Comparison of ENCODE assay signal across 25 mouse cellular contexts in genomic region chr14:9468654-9469053, GRCm38 (mm10).
DNase-seq lines count a peak whose midpoint lies in the region; ATAC-seq and TF ChIP-seq lines count a peak whose summit lies in the region.
"Had no signal": no experiment of that assay in that cellular context is flagged by ENCODE, and none has a peak within 500 bp of the region (broad histone marks: within the 10 kb centered on the region; RNA-seq: fewer than 3 reads in every experiment).

No protein-coding gene starts in this region.

- peak; percentile 62 for ATAC-seq in granulocyte monocyte progenitor cell, adult 5-6 weeks (replicated peaks; ENCODE audit: poor library complexity, severe bottlenecking)
- ATAC-seq in frontal cortex, adult (ENCODE audit: low TSS enrichment): no peak
- ATAC-seq: CD4-positive, CD25-positive, alpha-beta regulatory T cell, adult 4 months; forebrain, embryonic 14.5 days; forebrain, embryonic 16.5 days had no signal

- TF ChIP-seq EP300 in CH12.LX (IDR thresholded peaks at IDR 0.05; ENCODE audit: low read length): no peak

- no peaks in the 10 kb centered on the region for H3K79me2 ChIP-seq in CH12.LX (replicated peaks; ENCODE audit: control insufficient read depth, extremely low read depth, insufficient read depth, poor library complexity, severe bottlenecking)

- no peaks in the 10 kb centered on the region for H3K36me3 ChIP-seq in CH12.LX (replicated peaks in 1 of 2; ENCODE audit: control insufficient read depth in 1 of 2, insufficient read depth in 1 of 2, low read length in 1 of 2)
- H3K36me3 ChIP-seq: embryonic facial prominence, embryonic 13.5 days; embryonic facial prominence, embryonic 15.5 days; forebrain, embryonic 10.5 days; forebrain, embryonic 12.5 days had no signal

- no peaks in the 10 kb centered on the region for H3K27me3 ChIP-seq in CH12.LX (replicated peaks)
- H3K27me3 ChIP-seq: embryonic facial prominence, embryonic 13.5 days; embryonic facial prominence, embryonic 15.5 days; forebrain, embryonic 12.5 days had no signal

- H3K4me2 ChIP-seq in CH12.LX (ENCODE audit: insufficient read depth, low read depth, poor library complexity, severe bottlenecking): no peak overlapping the region
- H3K4me2 ChIP-seq: embryonic facial prominence, embryonic 13.5 days; embryonic facial prominence, embryonic 15.5 days; forebrain, embryonic 12.5 days had no signal

- dilution Hi-C loops in CH12.LX (cut with MboI; ENCODE audit: extremely low pct_ligation_motif_present, extremely low pct_unique_long_range_greater_than_20kb, low sequenced_read_pairs): no loop called here

- peaks cover 0 to 15% of the 10 kb centered on the region in 2 experiments; a peak in 2 of 4 replicates for H3K4me1 ChIP-seq in CH12.LX (ENCODE audit: control insufficient read depth in 1 of 2, insufficient read depth in 2 of 2)
- H3K4me1 ChIP-seq in brown adipose tissue, adult 24 weeks (ENCODE audit: control insufficient read depth, insufficient read depth, insufficient read length, low read length): peaks cover 15% of the 10 kb centered on the region
- H3K4me1 ChIP-seq: embryonic facial prominence, embryonic 15.5 days; forebrain, embryonic 10.5 days; forebrain, embryonic 12.5 days had no signal

- TF ChIP-seq RAD21 in CH12.LX (IDR thresholded peaks at IDR 0.05; ENCODE audit: low read depth, low read length): no peak

- intact Hi-C loops in left cerebral cortex, postnatal 36 days (cut with DNase I): no loop called here

- no peak for TF ChIP-seq POLR2A in CH12.LX (IDR thresholded peaks at IDR 0.05; ENCODE audit: low read depth, low read length)

- in situ Hi-C loops in CH12.LX (cut with MboI; ENCODE audit: low pct_ligation_motif_present, low pct_unique_long_range_greater_than_20kb, low sequenced_read_pairs): no loop called here

- peak; percentile 2 for DNase-seq in CH12.LX (ENCODE audit: extremely low read depth)
- no peak for DNase-seq in left cerebral cortex, adult 18-20 months (ENCODE audit: low spot score in 2 of 2)
- DNase-seq in left cerebral cortex, postnatal 36 days (ENCODE audit: low spot score in 2 of 2): no peak
- DNase-seq in lung, postnatal 36 days: no peak
- DNase-seq: adrenal gland, adult 2 months; adrenal gland, postnatal 10 days; adrenal gland, postnatal 25 days; B cell, adult 2 months; cerebellum, adult 11 months; cerebellum, adult 18-20 months; cerebellum, adult 9-10 months; cerebellum, postnatal 10 days; cerebellum, postnatal 25 days; embryo, embryonic 11 days had no signal

- H3K9me3 ChIP-seq in CH12.LX (replicated peaks; ENCODE audit: low read length): no peaks in the 10 kb centered on the region
- H3K9me3 ChIP-seq: embryonic facial prominence, embryonic 13.5 days; embryonic facial prominence, embryonic 15.5 days; forebrain, embryonic 10.5 days; forebrain, embryonic 12.5 days had no signal

- H3K4me3 ChIP-seq in CH12.LX (replicated peaks in 1 of 3; ENCODE audit: low read depth in 2 of 3, low read length in 2 of 3, poor library complexity in 1 of 3): no peak overlapping the region
- H3K4me3 ChIP-seq in brown adipose tissue, adult 24 weeks (ENCODE audit: insufficient read depth, low read depth, low read length): no peak overlapping the region
- H3K4me3 ChIP-seq: embryonic facial prominence, embryonic 13.5 days; embryonic facial prominence, embryonic 15.5 days; erythroblast, embryonic 14.5 days; forebrain, embryonic 10.5 days; forebrain, embryonic 12.5 days had no signal

- no peak overlapping the region for H3K9ac ChIP-seq in CH12.LX (ENCODE audit: insufficient read depth, low read depth)
- H3K9ac ChIP-seq: embryonic facial prominence, embryonic 13.5 days; embryonic facial prominence, embryonic 15.5 days; forebrain, embryonic 12.5 days had no signal

- no peak overlapping the region for H3K27ac ChIP-seq in CH12.LX (ENCODE audit: insufficient read depth, low read depth)
- H3K27ac ChIP-seq in brown adipose tissue, adult 24 weeks (replicated peaks; ENCODE audit: low read depth, low read length): peak overlapping the region; percentile 59
- H3K27ac ChIP-seq: embryonic facial prominence, embryonic 13.5 days; embryonic facial prominence, embryonic 15.5 days; forebrain, embryonic 12.5 days had no signal

- no peak for TF ChIP-seq CTCF in CH12.LX (conservative IDR thresholded peaks at IDR 0.05 in 1 of 2, IDR thresholded peaks at IDR 0.05 in 1 of 2; ENCODE audit: low read depth in 2 of 2, low read length in 2 of 2)

TF ChIP-seq in CH12.LX, 34 proteins besides CTCF, POLR2A, EP300 and RAD21:
- TF ChIP-seq MEF2A (IDR thresholded peaks at IDR 0.05; ENCODE audit: borderline replicate concordance, low read depth, low read length) (no peak), RCOR1 (conservative IDR thresholded peaks at IDR 0.05; ENCODE audit: low read depth, low read length) (no peak), USF1 (IDR thresholded peaks at IDR 0.05; ENCODE audit: low read depth, low read length) (no peak), TBP (conservative IDR thresholded peaks at IDR 0.05; ENCODE audit: low read depth, low read length) (no peak), JUND (conservative IDR thresholded peaks at IDR 0.05; ENCODE audit: low read depth, low read length) (no peak), UBTF (IDR thresholded peaks at IDR 0.05; ENCODE audit: low read depth, low read length) (no peak), SMC3 (IDR thresholded peaks at IDR 0.05; ENCODE audit: low read depth, low read length) (no peak), MAX (IDR thresholded peaks at IDR 0.05; ENCODE audit: low read length) (no peak), MYC (IDR thresholded peaks at IDR 0.05; ENCODE audit: low read depth, low read length) (no peak), GABPA (IDR thresholded peaks at IDR 0.05; ENCODE audit: insufficient replicate concordance, low read depth, low read length) (no peak), NELFE (IDR thresholded peaks at IDR 0.05; ENCODE audit: low read depth, low read length) (no peak), TCF12 (IDR thresholded peaks at IDR 0.05; ENCODE audit: low read depth, low read length) (no peak)
TF ChIP-seq in CH12.LX: peak in this region for 0.
